Mouse (Mus musculus): Measurements from ENCODE around the gene Dlg1. TPM values are rescaled to one million over a fixed set of nuclear protein-coding genes. Genes with fewer than 3 reads are reported as not detected.
"Not testable (repeated sequence)": the region's sequence is repeated elsewhere in the genome, so short reads cannot be mapped to it uniquely, and the experiment has no call there.

The Dlg1 gene
- total RNA-seq, 2 experiments from 2014 or later, result 33.1 to 39.4 TPM

GRCm38 (mm10) chr16:31655531-31655930 lies 7.7 kb upstream of the Dlg1 start:
- no peak for DNase-seq

GRCm38 (mm10) chr16:31657502-31657901 lies 5.7 kb upstream of the Dlg1 start:
- no peak for DNase-seq

- no peak for DNase-seq
Measured at GRCm38 (mm10) chr16:31658539-31659334, 4.5 kb upstream of the Dlg1 start.

GRCm38 (mm10) chr16:31659453-31659852 lies 3.8 kb upstream of the Dlg1 start:
- no peak for DNase-seq

GRCm38 (mm10) chr16:31662556-31663378 lies 476 bp upstream of the Dlg1 start:
- no peak for DNase-seq

GRCm38 (mm10) chr16:31664287-31664597 lies 999 bp downstream of the Dlg1 start:
- no peak for DNase-seq

- DNase-seq, result no peak
Measured at GRCm38 (mm10) chr16:31672202-31672601, 9.0 kb downstream of the Dlg1 start.

- no peak for DNase-seq
Measured at GRCm38 (mm10) chr16:31677463-31677862, 14.2 kb downstream of the Dlg1 start.

GRCm38 (mm10) chr16:31682291-31682690 lies 19.0 kb downstream of the Dlg1 start:
- DNase-seq, result no peak

- no peak for DNase-seq
Measured at GRCm38 (mm10) chr16:31683670-31684430, 20.6 kb downstream of the Dlg1 start.

GRCm38 (mm10) chr16:31684771-31685170 lies 21.5 kb downstream of the Dlg1 start:
- DNase-seq, result no peak

GRCm38 (mm10) chr16:31687766-31688165 lies 24.5 kb downstream of the Dlg1 start:
- DNase-seq, result no peak

- no peak for DNase-seq
Measured at GRCm38 (mm10) chr16:31695286-31696020, 32.2 kb downstream of the Dlg1 start.

GRCm38 (mm10) chr16:31696367-31696766 lies 33.1 kb downstream of the Dlg1 start:
- no peak for DNase-seq

GRCm38 (mm10) chr16:31697341-31697740 lies 34.1 kb downstream of the Dlg1 start:
- no peak for DNase-seq

GRCm38 (mm10) chr16:31705213-31705612 lies 42.0 kb downstream of the Dlg1 start:
- no peak for DNase-seq

- no peak for DNase-seq
Measured at GRCm38 (mm10) chr16:31705904-31706303, 42.7 kb downstream of the Dlg1 start.

GRCm38 (mm10) chr16:31707326-31707725 lies 44.1 kb downstream of the Dlg1 start:
- no peak for DNase-seq

- DNase-seq, result no peak
Measured at GRCm38 (mm10) chr16:31722991-31723390, 59.7 kb downstream of the Dlg1 start.

GRCm38 (mm10) chr16:31724121-31724520 lies 60.9 kb downstream of the Dlg1 start:
- no peak for DNase-seq

- no peak for DNase-seq
Measured at GRCm38 (mm10) chr16:31724818-31725217, 61.6 kb downstream of the Dlg1 start.

GRCm38 (mm10) chr16:31730971-31731370 lies 67.7 kb downstream of the Dlg1 start:
- not testable (repeated sequence) for DNase-seq

Measured in gastrocnemius, postnatal 10 days (tissue).